Mouse (Mus musculus) neutrophil, adult 83 days (primary cell): ENCODE measurements around the gene Ccdc177. TPM values are rescaled to one million over a fixed set of nuclear protein-coding genes. Genes with fewer than 3 reads are reported as not detected.

Experiments
- total RNA-seq, 2 experiments: library from RNA; stranded (reverse); gene quantifications; one replicate each; pipeline ENCODE4 v1.2.4; 2023

Ccdc177 gene
- not detected for total RNA-seq

GRCm38 (mm10) chr12:80760396-80760801 is at the start of gene Ccdc177:
Ccdc177 (minus strand) TSS chr12:80760687.

GRCm38 (mm10) chr12:80789849-80790694 is 29.6 kb upstream of the Ccdc177 start, which contains the start of gene Susd6:
Susd6 (plus strand) TSS chr12:80790510.

Other genes with a start within 250 kb of the Ccdc177 start
- not detected for gene Galnt16, start 242.4 kb downstream of the Ccdc177 start, total RNA-seq
- 10 to 100 TPM; 19.3 to 20.9 TPM for gene Slc39a9, start 116.8 kb downstream of the Ccdc177 start, total RNA-seq
- 10 to 100 TPM; 32.9 to 33.2 TPM for gene Erh, start 116.3 kb downstream of the Ccdc177 start, total RNA-seq
- gene Plekhd1, start 68.1 kb downstream of the Ccdc177 start, total RNA-seq, result under 1 TPM in 1 of 2 experiments, not detected in 1; 0.13 TPM
- gene Susd6, start 29.8 kb upstream of the Ccdc177 start, total RNA-seq, result 10 to 100 TPM; 68.5 to 83.1 TPM
- gene Srsf5, start 184.8 kb upstream of the Ccdc177 start, total RNA-seq, result 100 to 1,000 TPM; 723 to 800 TPM
- not detected for gene Slc10a1, start 208.0 kb upstream of the Ccdc177 start, total RNA-seq